Mouse (Mus musculus) lung, adult 2 months (tissue): Measurements from ENCODE around the gene Adipor2.

ENCODE experiments used
- CTCF ChIP-seq: fragments of 200-500 bp; IDR thresholded peaks from 2 replicates; pipeline ENCODE4 v1.5.1; 2011; ENCODE audit warnings: mild to moderate bottlenecking, low read length, control low read depth; ENCODE audit not compliant: insufficient read depth
- POLR2A ChIP-seq: fragments of 200-500 bp; IDR thresholded peaks from 2 replicates; pipeline ENCODE4 v1.6.1; 2011; ENCODE audit warnings: low read depth, mild to moderate bottlenecking, control low read depth, low read length, borderline replicate concordance; ENCODE audit errors: extremely low read depth

- no peak for TF ChIP-seq CTCF
- TF ChIP-seq POLR2A: no peak
These were observed 24.7 kb downstream of the Adipor2 start for GRCm38 (mm10) chr6:119392836-119393235.
